Mouse (Mus musculus): ENCODE measurements around the gene Npr1. TPM values are rescaled to one million over a fixed set of nuclear protein-coding genes. Genes with fewer than 3 reads are reported as not detected.

Npr1 gene
- polyA plus RNA-seq, 1 experiment from 2014 or later = 2.5 TPM

DNA sequence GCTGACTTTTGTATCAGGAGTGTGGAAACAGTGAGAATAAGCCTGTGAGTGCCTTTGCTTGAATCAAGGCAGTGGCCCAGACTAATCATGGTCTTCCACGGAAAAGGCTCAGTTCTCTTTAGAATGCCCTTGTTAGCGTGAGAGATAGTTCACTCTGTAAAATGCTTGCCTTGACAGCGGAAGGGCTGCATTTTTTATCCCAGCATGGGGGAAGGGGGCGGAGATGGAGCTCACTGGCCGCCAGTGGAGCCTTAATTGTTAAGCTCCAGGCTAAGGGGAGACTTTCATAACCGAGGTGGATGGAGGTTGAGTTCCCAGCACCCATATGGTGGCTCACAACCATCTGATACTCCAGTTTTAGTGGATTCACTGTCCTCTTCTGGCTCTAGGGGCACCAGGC is 17.0 kb downstream of the Npr1 start:
- Histone ChIP-seq H3K27ac (replicated peaks) (no peak overlapping the region), H3K4me1 (peaks cover 16% of the 10 kb centered on the region), H3K9ac (replicated peaks) (no peak overlapping the region), H3K36me3 (no peaks in the 10 kb centered on the region), H3K4me2 (replicated peaks) (no peak overlapping the region), H3K9me3 (no peaks in the 10 kb centered on the region; the same call in 1 of the 2 replicates), H3K27me3 (no peaks in the 10 kb centered on the region; the same call in 1 of the 2 replicates), H3K4me3 (no peak overlapping the region)
- ATAC-seq (ENCODE audit: low FRiP score, low read depth) = no peak
- WGBS = 24% methylated on average over 6 of the region's 6 CpGs

DNA sequence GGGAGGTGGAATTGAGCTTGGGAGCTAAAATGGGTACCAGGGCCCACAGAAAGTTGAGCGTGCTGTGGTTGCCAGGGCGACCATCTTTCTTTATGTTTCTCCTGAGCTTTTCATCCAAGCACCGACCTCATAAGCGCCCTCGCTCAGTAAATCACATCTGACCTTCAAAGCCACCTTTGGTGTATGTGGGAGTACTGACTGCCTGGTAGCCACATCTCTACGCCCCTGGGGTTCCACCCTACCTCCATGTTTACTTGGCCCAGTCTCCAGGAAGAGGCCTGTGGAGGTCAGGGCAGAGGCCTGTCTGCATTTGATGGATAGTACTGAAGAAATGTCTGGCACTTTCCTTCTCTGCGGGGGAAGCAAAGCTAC is 18.6 kb downstream of the Npr1 start:
- H3K4me1 ChIP-seq = peaks cover 16% of the 10 kb centered on the region
- WGBS = 35% methylated on average over 7 of the region's 7 CpGs
- H3K4me2 ChIP-seq (replicated peaks) = peak overlapping the region; percentile 55
- peak overlapping the region; percentile 45 for H3K9ac ChIP-seq (replicated peaks)
- 0 out of 2 replicates have a peak overlapping the region, but pooled peaks have one; percentile 31 for H3K4me3 ChIP-seq
- H3K27me3 ChIP-seq = no peaks in the 10 kb centered on the region; the same call in 1 of the 2 replicates
- no peaks in the 10 kb centered on the region for H3K36me3 ChIP-seq
- no peaks in the 10 kb centered on the region; the same call in 1 of the 2 replicates for H3K9me3 ChIP-seq
- ATAC-seq (ENCODE audit: low FRiP score, low read depth) = 0 out of 2 replicates have a peak, but pooled peaks have one; percentile 1
- H3K27ac ChIP-seq (replicated peaks) = peak overlapping the region; percentile 84

DNA sequence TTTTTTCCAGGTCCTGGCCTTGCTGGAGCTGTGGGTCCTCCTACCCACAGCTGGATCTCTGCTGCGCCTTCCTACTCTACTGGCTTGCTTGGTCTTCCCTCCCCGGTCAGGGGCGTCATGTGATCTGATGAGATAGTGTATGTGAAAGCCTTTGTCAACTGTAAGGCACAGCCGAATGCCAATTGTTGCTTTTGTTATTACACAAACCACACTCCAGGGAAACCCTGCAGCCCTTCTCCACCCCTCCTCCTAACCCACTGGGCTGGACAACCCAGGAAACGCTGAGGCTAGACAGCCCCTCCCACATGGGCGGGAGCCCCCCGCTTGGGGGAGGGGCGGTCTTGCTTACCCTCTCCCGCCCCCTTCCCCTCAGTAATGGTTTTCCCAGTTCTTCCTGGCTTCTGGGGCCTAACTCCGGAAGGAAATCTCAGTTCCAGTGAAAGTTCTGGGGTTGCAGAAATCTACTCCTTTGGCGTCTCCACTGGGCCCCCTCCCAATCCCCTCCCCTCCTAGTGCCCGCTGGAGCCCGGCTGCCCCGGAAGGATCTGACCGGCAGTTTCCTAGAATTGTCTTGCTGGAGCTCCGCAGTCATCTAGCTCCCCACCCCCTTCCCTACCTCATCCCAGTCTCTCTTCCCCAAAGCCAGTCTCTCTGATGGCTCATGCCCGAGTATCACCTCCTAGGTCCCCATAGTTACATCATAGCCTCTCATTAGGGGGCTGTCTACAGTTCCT is 19.1 kb downstream of the Npr1 start:
- H3K4me3 ChIP-seq = peak overlapping the region; percentile 31
- peak overlapping the region; percentile 45 for H3K9ac ChIP-seq (replicated peaks)
- H3K27ac ChIP-seq (replicated peaks) = peak overlapping the region; percentile 84
- no peaks in the 10 kb centered on the region; the same call in 1 of the 2 replicates for H3K9me3 ChIP-seq
- no peaks in the 10 kb centered on the region for H3K36me3 ChIP-seq
- no peaks in the 10 kb centered on the region; the same call in 1 of the 2 replicates for H3K27me3 ChIP-seq
- peaks cover 16% of the 10 kb centered on the region for H3K4me1 ChIP-seq
- peak overlapping the region; percentile 55 for H3K4me2 ChIP-seq (replicated peaks)
- under 1% methylated on average over 17 of the region's 17 CpGs for WGBS
- ATAC-seq (ENCODE audit: low FRiP score, low read depth) = peak; percentile 96

DNA sequence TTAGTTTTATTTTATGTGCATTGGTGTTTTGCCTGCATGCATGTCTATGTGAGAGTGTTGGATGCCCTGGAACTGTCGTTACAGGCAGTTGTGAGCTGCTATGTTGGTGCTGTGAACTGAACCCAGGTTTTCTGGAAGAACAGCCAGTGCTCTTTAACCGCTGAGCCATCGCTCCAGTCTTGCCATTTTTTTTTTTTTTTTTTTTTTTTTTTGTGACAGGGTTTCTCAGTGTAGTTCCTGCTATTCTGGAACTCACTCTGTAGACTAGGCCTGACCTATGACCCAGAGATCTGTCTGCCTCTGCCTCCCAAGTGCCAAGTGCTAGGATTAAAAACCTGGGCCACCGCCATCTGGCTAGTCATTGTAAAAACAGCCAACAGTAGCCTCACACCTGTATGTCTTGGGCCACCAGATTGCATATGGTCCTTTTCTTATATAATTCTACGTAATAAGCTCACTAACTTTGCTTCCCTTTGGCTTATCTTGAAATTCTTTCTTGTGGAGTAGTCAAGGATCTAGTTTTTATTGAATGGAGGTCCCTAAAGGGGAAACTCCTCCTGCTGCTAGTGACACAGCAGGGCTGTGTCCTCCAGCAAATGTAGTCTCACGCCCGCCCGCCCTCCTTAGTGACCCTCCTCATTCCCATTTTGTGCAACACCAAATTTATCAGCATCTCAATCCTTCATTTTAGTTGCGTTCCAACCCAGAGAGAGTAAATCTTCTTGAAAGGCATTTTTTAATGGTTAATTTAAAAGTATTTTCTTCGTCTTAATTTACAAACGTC is 20.1 kb downstream of the Npr1 start:
- H3K9me3 ChIP-seq = no peaks in the 10 kb centered on the region; the same call in 1 of the 2 replicates
- H3K36me3 ChIP-seq = no peaks in the 10 kb centered on the region
- no peak overlapping the region for H3K4me3 ChIP-seq
- 71% methylated on average over 11 of the region's 11 CpGs for WGBS
- H3K4me1 ChIP-seq = peaks cover 16% of the 10 kb centered on the region
- H3K27me3 ChIP-seq = no peaks in the 10 kb centered on the region
- H3K9ac ChIP-seq (replicated peaks) = peak overlapping the region; percentile 45; the same call in 1 of the 2 replicates
- ATAC-seq (ENCODE audit: low FRiP score, low read depth) = no peak
- H3K4me2 ChIP-seq (replicated peaks) = peak overlapping the region; percentile 55
- peak overlapping the region; percentile 84; the same call in 1 of the 2 replicates for H3K27ac ChIP-seq (replicated peaks)

DNA sequence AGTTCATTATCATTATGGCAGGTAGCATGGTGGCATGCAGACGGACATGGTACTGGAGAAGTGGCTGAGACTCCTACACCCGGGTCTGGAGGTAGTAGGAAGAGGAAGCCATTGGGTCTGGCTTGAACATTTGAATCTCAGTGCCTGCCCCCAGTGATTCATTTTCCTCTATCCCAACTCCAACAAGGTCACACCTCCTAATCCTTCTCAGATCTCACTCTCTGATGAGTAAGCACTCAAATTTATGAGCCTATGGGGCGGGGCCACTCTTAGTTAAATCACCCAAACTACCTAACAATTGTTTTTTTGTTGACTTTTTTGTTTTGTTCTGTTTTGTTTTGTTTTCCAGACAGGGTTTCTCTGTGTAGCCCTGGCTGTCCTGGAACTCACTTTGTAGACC is 21.7 kb downstream of the Npr1 start:
- H3K9me3 ChIP-seq = no peaks in the 10 kb centered on the region; the same call in 1 of the 2 replicates
- no peak overlapping the region for H3K27ac ChIP-seq (replicated peaks)
- no peak overlapping the region for H3K4me3 ChIP-seq
- no peak overlapping the region for H3K4me2 ChIP-seq (replicated peaks)
- ATAC-seq (ENCODE audit: low FRiP score, low read depth) = no peak
- 88% methylated on average over 3 of the region's 3 CpGs for WGBS
- H3K27me3 ChIP-seq = no peaks in the 10 kb centered on the region
- no peak overlapping the region for H3K9ac ChIP-seq (replicated peaks)
- H3K4me1 ChIP-seq = peaks cover 16% of the 10 kb centered on the region
- no peaks in the 10 kb centered on the region for H3K36me3 ChIP-seq

DNA sequence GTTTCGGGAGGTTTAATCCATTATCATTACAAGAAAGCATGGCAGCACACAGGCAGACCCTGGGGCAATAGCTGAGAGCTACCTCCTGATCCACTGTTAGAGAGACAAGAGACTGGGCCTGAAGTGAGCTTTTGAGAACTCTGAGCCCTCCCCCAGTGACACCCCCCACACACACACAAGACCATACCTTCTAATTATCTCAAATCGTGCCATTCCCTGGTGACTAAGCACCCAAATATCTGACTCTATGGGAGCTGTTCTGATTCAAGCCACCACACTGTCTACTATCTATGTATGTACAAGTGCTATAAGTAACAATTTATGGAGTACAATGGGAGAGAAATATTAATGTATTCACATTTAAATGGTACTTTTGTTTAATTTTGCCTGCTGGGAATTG is 24.9 kb downstream of the Npr1 start:
- H3K4me2 ChIP-seq (replicated peaks) = no peak overlapping the region
- WGBS = 95% methylated on average over 2 of the region's 2 CpGs
- no peak overlapping the region for H3K9ac ChIP-seq (replicated peaks)
- H3K4me3 ChIP-seq = no peak overlapping the region
- H3K27me3 ChIP-seq = no peaks in the 10 kb centered on the region
- no peak overlapping the region for H3K27ac ChIP-seq (replicated peaks)
- H3K4me1 ChIP-seq = 0 out of 2 replicates have a peak, but pooled peaks cover 2% of the 10 kb centered on the region
- no peaks in the 10 kb centered on the region; the same call in 1 of the 2 replicates for H3K9me3 ChIP-seq
- no peak for ATAC-seq (ENCODE audit: low FRiP score, low read depth)
- no peaks in the 10 kb centered on the region for H3K36me3 ChIP-seq

DNA sequence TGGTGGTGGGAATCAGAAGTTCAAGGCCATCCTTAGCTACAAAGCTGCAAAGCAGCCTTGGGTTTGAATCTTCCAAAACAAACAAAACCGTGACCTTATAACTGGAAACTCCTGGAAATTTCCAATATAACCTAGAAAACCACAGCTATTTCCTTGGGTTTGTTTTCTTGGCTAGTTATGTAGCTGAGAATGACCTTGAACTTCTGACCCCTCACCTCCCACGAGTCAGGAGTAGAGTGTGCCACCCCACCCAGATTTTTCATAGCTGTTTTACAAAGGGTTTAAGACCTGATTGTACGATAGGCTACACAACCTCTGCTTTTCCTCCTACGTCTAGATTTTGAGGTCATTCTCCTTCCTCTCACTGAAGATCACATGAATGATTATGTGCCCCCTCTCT is 28.5 kb downstream of the Npr1 start:
- H3K9me3 ChIP-seq = no peaks in the 10 kb centered on the region
- H3K4me3 ChIP-seq = no peak overlapping the region
- no peak overlapping the region for H3K9ac ChIP-seq (replicated peaks)
- peaks cover 11% of the 10 kb centered on the region for H3K4me1 ChIP-seq
- ATAC-seq (ENCODE audit: low FRiP score, low read depth) = no peak
- no peak overlapping the region for H3K4me2 ChIP-seq (replicated peaks)
- no peak overlapping the region for H3K27ac ChIP-seq (replicated peaks)
- no peaks in the 10 kb centered on the region for H3K27me3 ChIP-seq
- WGBS = 84% methylated on average over 4 of the region's 4 CpGs
- no peaks in the 10 kb centered on the region for H3K36me3 ChIP-seq

DNA sequence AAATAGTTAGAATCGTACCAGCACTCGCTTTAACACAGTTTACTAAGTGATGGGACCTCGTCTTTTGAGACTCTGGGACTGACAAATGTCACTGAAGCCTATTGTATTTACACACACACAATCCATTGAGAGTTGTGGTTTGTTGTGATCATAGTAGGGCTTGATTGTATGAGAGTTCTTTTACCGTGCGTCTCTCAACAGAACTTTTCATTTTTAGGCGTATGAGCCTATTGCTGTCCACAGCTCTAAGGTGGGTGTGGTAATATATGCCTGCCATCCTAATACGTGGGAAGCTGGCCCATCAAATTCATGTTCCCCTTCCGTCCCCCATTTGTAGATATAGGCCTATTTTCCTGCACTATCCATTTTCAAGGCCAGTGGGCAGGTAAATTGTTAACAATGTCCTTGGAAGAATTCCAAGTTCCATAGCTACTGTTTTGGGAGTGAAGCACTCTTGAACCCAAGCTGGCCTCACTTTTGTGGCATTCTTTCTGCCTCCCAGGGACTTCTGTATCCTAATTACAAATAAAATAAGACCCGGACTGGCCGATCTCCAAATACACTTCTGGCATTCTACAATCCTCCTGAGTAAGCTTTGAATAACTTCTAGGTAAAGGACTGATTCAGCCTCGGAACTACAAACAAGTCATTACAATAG is 31.5 kb downstream of the Npr1 start:
- H3K27me3 ChIP-seq = no peaks in the 10 kb centered on the region
- H3K4me2 ChIP-seq (replicated peaks) = peak overlapping the region; percentile 73
- H3K4me3 ChIP-seq = peak overlapping the region; percentile 79
- peak overlapping the region; percentile 57 for H3K9ac ChIP-seq (replicated peaks)
- ATAC-seq (ENCODE audit: low FRiP score, low read depth) = no peak
- H3K9me3 ChIP-seq = no peaks in the 10 kb centered on the region
- peak overlapping the region; percentile 95; the same call in 1 of the 2 replicates for H3K27ac ChIP-seq (replicated peaks)
- peaks cover 10% of the 10 kb centered on the region for H3K36me3 ChIP-seq
- H3K4me1 ChIP-seq = peaks cover 36% of the 10 kb centered on the region
- WGBS = 57% methylated on average over 11 of the region's 11 CpGs

DNA sequence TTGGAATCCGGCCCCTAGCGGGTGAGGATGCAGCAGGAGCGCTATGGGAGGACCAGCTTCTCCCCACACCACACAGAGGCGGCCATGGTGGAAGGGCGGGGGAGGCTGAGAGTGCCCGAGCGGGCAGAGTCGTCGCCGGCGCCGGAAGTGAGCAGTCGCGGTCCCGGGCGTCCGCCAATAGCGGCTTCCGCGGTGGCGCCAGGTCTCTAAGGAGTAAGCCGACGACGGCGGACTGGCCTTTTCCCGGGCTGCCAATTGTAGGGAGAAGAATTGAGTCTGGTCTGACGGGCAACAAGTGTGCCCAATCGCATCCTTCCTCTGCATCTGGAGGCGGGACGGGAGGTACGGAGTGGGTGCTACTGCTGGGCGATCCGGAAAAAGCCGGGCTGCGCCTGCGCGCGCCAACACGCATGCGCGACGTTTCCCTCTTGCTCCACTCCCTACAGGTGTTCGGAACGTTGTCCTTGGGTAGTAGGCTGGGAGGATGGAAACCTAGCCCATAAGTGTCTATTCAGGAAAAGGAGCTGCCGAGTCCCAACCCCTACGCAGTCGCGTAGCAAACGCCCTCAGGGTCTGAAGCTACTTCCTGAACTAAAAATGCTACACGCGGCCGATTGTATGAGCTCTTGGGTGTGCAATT is 32.2 kb downstream of the Npr1 start, which contains the start of gene Ints3:
Gene Ints3 (minus strand): TSS at position 242 of the 640 bp plus-strand sequence.
- peak; percentile 99 for ATAC-seq (ENCODE audit: low FRiP score, low read depth)
- Histone ChIP-seq H3K9me3 (no peaks in the 10 kb centered on the region), H3K4me1 (peaks cover 36% of the 10 kb centered on the region), H3K4me2 (replicated peaks) (peak within 1 kb of the TSS; percentile 99), H3K9ac (replicated peaks) (peak within 1 kb of the TSS; percentile 94), H3K36me3 (peaks cover 12% of the 10 kb centered on the region), H3K27ac (replicated peaks) (peak within 1 kb of the TSS; percentile 95), H3K27me3 (no peaks in the 10 kb centered on the region), H3K4me3 (peak within 1 kb of the TSS; percentile 79)
- under 1% methylated on average over 52 of the region's 52 CpGs for WGBS

DNA sequence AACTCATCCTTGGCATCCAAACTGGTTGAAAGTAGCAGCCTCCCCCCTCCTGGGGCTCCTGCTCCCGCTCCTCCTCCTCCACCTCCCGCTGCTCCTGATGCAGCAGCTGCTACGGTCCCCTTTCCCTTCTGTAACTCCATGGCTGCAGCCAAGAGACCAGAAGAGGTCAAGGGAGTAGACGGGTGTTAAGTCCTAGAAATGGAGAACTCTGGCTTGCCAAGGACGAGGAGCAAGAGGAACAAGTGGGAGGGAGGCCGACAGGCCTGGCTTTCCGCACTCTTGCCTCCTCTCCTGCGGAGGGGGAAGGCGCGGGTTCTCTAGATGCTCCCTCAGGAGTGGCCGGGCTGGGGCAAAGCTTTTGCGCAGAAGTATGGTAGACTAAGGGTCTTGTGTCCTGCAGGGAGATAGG is 32.9 kb downstream of the Npr1 start:
- peak overlapping the region; percentile 99 for H3K4me2 ChIP-seq (replicated peaks)
- H3K9me3 ChIP-seq = no peaks in the 10 kb centered on the region
- no peaks in the 10 kb centered on the region for H3K27me3 ChIP-seq
- peaks cover 12% of the 10 kb centered on the region for H3K36me3 ChIP-seq
- ATAC-seq (ENCODE audit: low FRiP score, low read depth) = no peak; the same call in 1 of the 2 replicates
- peak overlapping the region; percentile 95 for H3K27ac ChIP-seq (replicated peaks)
- H3K4me1 ChIP-seq = peaks cover 36% of the 10 kb centered on the region
- under 1% methylated on average over 12 of the region's 12 CpGs for WGBS
- peak overlapping the region; percentile 79 for H3K4me3 ChIP-seq
- H3K9ac ChIP-seq (replicated peaks) = peak overlapping the region; percentile 94

DNA sequence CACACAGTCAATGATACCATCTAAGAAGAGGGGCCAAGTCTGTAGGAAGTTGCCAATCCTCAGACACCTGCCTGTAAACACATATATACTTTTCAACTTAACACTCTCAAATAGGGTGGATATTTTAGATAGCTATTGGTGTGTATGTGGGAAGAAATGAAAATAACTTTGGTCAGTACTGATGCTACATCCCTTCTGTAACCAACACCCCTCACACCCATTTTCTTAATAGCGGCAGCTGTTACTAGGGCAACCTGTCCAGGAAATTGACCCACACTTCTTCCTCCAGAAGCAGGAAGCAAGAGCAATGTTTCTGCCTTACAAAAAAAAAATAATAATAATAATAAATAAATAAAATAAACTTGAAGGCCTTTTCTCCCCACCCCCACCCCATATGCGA is 33.3 kb downstream of the Npr1 start:
- H3K9ac ChIP-seq (replicated peaks) = peak overlapping the region; percentile 94
- no peaks in the 10 kb centered on the region for H3K27me3 ChIP-seq
- H3K4me3 ChIP-seq = peak overlapping the region; percentile 79
- WGBS = 14% methylated on average over 2 of the region's 2 CpGs
- peak overlapping the region; percentile 99 for H3K4me2 ChIP-seq (replicated peaks)
- H3K9me3 ChIP-seq = no peaks in the 10 kb centered on the region
- H3K36me3 ChIP-seq = peaks cover 12% of the 10 kb centered on the region
- H3K27ac ChIP-seq (replicated peaks) = no peak overlapping the region
- no peak for ATAC-seq (ENCODE audit: low FRiP score, low read depth)
- H3K4me1 ChIP-seq = peaks cover 36% of the 10 kb centered on the region
